Mouse (Mus musculus) neural tube, embryonic 12.5 days (tissue): ENCODE data around the gene Aff3. TPM values are rescaled to one million over a fixed set of nuclear protein-coding genes. Genes with fewer than 3 reads are reported as not detected.

ENCODE experiments used
- ATAC-seq: fragments of 200-750 bp; cut with Nextera tagmentation; 2 replicates; pipeline ENCODE4 v1.8.0; 2017; ENCODE audit warnings: low read depth, mild to moderate bottlenecking, moderate TSS enrichment, moderate library complexity; ENCODE audit not compliant: low FRiP score
- H3K27ac ChIP-seq: fragments of 300-500 bp; sonication (generic); 2 replicates; pipeline ENCODE4 v1.5.1; 2016
- H3K27me3 ChIP-seq: fragments of 300-500 bp; sonication (generic); replicated peaks from 2 replicates; pipeline ENCODE4 v1.6.1; 2016; ENCODE audit warnings: mild to moderate bottlenecking
- H3K36me3 ChIP-seq: fragments of 300-500 bp; sonication (generic); 2 replicates; pipeline ENCODE4 v1.6.1; 2016; ENCODE audit warnings: mild to moderate bottlenecking
- H3K4me1 ChIP-seq: fragments of 300-500 bp; sonication (generic); 2 replicates; pipeline ENCODE4 v1.6.1; 2016
- H3K4me2 ChIP-seq: fragments of 300-500 bp; sonication (generic); replicated peaks from 2 replicates; pipeline ENCODE4 v1.6.1; 2016; ENCODE audit warnings: mild to moderate bottlenecking
- H3K4me3 ChIP-seq: fragments of 300-500 bp; sonication (generic); 2 replicates; pipeline ENCODE4 v1.5.1; 2016
- H3K9ac ChIP-seq: fragments of 300-500 bp; sonication (generic); 2 replicates; pipeline ENCODE4 v1.6.1; 2016; ENCODE audit warnings: mild to moderate bottlenecking
- H3K9me3 ChIP-seq: fragments of 300-500 bp; sonication (generic); 2 replicates; pipeline ENCODE4 v1.6.1; 2016; ENCODE audit warnings: mild to moderate bottlenecking
- WGBS: fragments of 180-500 bp; shearing (Covaris S2); methylation state at CpG from one replicate; pipeline ENCODE4 v1.1.7; 2016; 5-methylcytosine and 5-hydroxymethylcytosine counted together
- polyA plus RNA-seq: library from polyadenylated mRNA; unstranded; fragments of >200 nt; fragmentation: Nextera tagmentation; extraction: Ambion mirVana; gene quantifications from 2 replicates; pipeline ENCODE4 v1.2.1, GENCODE M21; 2016

Aff3 gene
- polyA plus RNA-seq, 1 experiment from 2014 or later, result 37.7 TPM

DNA sequence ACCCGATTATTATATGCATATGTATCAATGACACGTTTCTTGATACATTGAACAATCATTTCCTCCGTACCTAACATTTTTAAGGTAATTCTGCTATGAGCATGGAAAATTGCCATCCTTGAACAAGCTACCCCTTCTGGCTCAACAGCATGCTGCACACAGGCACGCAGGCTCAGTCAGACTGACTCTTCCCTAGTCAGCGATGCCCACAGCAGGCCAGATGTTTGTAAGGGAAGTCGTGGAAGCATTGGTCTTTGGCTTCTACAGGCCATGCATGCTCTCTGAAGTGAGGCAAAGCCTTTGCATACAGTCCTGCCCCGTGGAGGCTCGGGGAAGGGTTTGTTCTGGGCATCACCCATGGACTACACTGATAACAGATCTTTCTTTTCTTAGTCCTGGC lies 354.3 kb downstream of the Aff3 start:
- no peaks in the 10 kb centered on the region for H3K4me1 ChIP-seq
- no peak overlapping the region for H3K4me2 ChIP-seq
- H3K4me3 ChIP-seq, result no peak overlapping the region
- no peak overlapping the region for H3K9ac ChIP-seq
- no peaks in the 10 kb centered on the region for H3K9me3 ChIP-seq
- WGBS, result 88% methylated on average over 8 of the region's 8 CpGs
- no peaks in the 10 kb centered on the region for H3K27me3 ChIP-seq
- no peaks in the 10 kb centered on the region for H3K36me3 ChIP-seq
- no peak overlapping the region for H3K27ac ChIP-seq
- no peak for ATAC-seq

DNA sequence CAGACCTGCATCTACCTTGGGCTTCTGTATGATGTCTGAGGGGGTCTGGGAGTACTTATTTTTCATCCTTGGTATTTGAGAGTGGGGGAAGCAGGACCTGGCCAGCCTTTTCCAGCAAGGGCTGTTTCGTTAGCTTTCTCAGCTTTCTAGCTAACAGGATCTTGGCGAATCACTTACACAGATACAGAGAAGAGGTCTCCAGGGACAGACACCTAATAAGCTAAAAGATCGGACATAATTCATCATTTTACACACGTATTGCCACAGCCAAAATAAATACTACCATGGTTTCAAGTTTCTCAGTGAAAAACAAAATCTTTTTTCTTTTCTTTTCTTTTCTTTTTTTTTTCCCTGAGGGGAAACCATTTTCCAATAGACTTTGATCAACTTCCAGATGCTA lies 354.7 kb downstream of the Aff3 start:
- no peaks in the 10 kb centered on the region for H3K27me3 ChIP-seq
- H3K4me2 ChIP-seq, result no peak overlapping the region
- 81% methylated on average over 4 of the region's 4 CpGs for WGBS
- ATAC-seq, result no peak
- H3K4me3 ChIP-seq, result no peak overlapping the region
- no peak overlapping the region for H3K27ac ChIP-seq
- no peaks in the 10 kb centered on the region for H3K4me1 ChIP-seq
- H3K9ac ChIP-seq, result no peak overlapping the region
- no peaks in the 10 kb centered on the region for H3K36me3 ChIP-seq
- H3K9me3 ChIP-seq, result no peaks in the 10 kb centered on the region

DNA sequence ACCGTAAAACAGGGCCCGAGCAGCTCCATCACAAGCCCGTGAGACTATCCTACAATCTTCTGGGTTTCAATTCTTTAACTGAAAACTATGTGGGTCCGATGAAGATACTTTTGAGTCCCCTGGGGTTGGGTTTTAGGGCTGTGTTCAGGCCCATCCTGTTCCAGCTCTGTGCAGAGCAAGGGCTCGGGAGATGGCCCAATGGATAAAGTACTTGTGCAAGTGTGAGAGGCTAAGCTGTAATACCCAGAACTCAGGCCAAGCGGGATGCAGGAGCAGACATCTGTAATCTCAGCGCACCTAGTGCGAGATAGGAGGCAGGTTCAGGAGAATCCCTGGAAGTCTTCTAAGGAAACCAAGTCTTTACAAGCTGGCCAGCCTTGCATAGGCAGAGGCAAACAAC lies 355.4 kb downstream of the Aff3 start:
- Histone ChIP-seq H3K4me2 (no peak overlapping the region), H3K4me3 (no peak overlapping the region), H3K27me3 (no peaks in the 10 kb centered on the region), H3K27ac (no peak overlapping the region), H3K4me1 (no peaks in the 10 kb centered on the region), H3K36me3 (no peaks in the 10 kb centered on the region), H3K9me3 (no peaks in the 10 kb centered on the region), H3K9ac (no peak overlapping the region)
- WGBS, result 95% methylated on average over 8 of the region's 8 CpGs
- no peak for ATAC-seq

DNA sequence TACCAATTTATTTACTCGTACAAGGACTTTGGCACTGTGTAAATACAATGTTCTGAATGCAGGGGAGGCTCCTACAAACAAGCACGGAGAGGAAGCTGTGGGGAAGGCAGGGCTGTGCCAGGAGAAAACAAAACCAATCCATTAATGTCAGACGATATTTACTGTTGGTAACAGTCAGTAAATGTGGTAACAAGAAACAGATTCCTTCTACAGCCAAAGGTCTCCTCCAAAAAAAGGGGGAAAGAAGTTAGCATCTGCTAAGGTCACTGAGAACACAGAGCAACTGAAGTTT lies 356.1 kb downstream of the Aff3 start:
- WGBS, result 54% methylated on average over 3 of the region's 3 CpGs
- H3K4me1 ChIP-seq, result no peaks in the 10 kb centered on the region
- no peak for ATAC-seq
- H3K36me3 ChIP-seq, result no peaks in the 10 kb centered on the region
- H3K9me3 ChIP-seq, result no peaks in the 10 kb centered on the region
- H3K4me2 ChIP-seq, result no peak overlapping the region
- no peak overlapping the region for H3K9ac ChIP-seq
- no peak overlapping the region for H3K4me3 ChIP-seq
- H3K27me3 ChIP-seq, result no peaks in the 10 kb centered on the region
- no peak overlapping the region for H3K27ac ChIP-seq

DNA sequence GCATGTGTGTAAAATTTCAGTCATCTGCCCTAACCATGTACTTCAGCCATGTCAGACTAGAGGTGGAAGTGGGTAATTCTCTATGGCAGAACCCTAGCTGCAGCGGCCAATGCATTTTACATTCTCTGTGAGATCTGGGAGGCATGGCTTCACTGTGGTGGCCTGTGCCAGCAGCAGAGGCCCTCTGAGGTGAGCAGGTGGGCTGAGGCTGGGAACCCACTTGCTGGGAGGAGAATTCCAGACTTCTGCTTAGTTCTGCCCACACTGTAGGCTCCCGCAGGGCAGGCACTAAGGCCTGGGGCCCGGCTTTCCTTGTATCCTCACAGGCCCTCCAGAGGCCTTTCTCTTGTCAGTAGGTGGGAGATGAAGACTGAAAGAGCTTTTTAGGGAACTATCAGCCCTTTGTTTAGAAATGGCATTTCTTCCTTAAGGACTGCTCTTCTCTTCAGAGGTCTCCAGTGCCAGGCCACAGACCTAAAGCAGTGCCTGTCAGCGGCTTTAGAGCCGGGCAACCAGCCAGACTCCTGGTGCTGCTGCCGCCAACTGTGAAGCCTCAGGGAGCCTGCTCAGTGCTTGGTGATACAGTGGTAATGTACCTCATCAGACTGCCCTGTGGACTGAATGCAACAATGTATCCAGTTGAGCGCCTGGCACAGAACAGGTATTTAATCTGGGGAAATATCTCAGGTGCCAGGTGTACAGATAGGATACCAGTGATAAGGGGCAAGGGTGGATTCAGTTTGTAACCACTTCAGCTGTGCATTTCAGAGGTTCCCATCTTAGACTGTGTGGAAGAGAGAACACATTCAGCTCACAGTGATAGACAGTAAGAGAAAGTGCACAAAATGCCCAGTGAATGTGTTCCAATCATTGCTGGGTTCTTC lies 356.7 kb downstream of the Aff3 start:
- Histone ChIP-seq H3K4me1 (no peaks in the 10 kb centered on the region), H3K9ac (no peak overlapping the region), H3K27ac (no peak overlapping the region), H3K4me2 (no peak overlapping the region), H3K9me3 (no peaks in the 10 kb centered on the region), H3K4me3 (no peak overlapping the region), H3K36me3 (no peaks in the 10 kb centered on the region), H3K27me3 (no peaks in the 10 kb centered on the region)
- WGBS, result 83% methylated on average over 7 of the region's 7 CpGs
- ATAC-seq, result no peak

DNA sequence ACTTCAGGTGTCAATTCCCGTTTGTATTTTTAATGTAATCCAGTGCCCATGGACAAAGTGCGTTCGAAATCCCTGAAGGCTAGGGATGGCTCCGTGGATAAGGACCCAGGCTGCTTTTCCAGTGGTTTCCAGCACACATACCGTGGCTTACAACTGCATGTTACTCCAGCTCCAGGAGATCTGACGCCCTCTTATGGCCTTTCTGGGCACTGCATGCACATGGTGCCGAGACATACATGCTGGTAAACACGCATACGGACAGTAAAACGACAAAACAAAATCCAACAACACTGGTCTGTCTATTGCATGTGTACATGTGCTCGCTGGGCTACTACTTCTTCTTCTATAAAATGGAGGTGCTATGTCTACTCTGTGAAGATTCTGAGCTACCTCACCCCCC lies 357.5 kb downstream of the Aff3 start:
- no peak for ATAC-seq
- 92% methylated on average over 11 of the region's 11 CpGs for WGBS

DNA sequence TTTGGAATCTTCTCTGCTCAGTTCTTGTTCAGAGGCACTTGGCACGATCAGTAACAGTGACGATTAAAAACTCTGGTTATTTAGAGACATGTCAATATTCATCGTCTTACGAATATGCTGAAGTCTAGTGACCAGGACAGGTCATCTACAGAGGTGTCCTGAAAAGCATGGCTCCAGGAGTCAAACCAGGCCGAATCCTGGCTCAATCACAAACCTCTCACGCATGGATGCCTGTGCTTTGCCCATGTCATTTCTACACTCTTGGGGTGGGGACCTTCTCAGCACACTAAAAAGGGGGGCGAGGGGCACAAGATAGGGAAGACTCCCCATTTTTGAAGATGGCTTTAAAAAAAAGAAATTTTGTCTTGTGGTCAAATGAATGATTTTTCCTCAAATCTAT lies 358.6 kb downstream of the Aff3 start:
- H3K36me3 ChIP-seq, result no peaks in the 10 kb centered on the region
- no peak for ATAC-seq
- no peaks in the 10 kb centered on the region for H3K27me3 ChIP-seq
- no peak overlapping the region for H3K27ac ChIP-seq
- H3K4me1 ChIP-seq, result no peaks in the 10 kb centered on the region
- 95% methylated on average over 7 of the region's 7 CpGs for WGBS
- H3K4me3 ChIP-seq, result no peak overlapping the region
- H3K9me3 ChIP-seq, result no peaks in the 10 kb centered on the region
- no peak overlapping the region for H3K9ac ChIP-seq
- no peak overlapping the region for H3K4me2 ChIP-seq

More for the DNA sequence above, 357.5 kb downstream of the Aff3 start:
- H3K4me2 ChIP-seq, result no peak overlapping the region
- H3K27me3 ChIP-seq, result no peaks in the 10 kb centered on the region
- H3K9me3 ChIP-seq, result no peaks in the 10 kb centered on the region
- H3K4me1 ChIP-seq, result no peaks in the 10 kb centered on the region
- H3K9ac ChIP-seq, result no peak overlapping the region
- no peak overlapping the region for H3K27ac ChIP-seq
- H3K36me3 ChIP-seq, result no peaks in the 10 kb centered on the region
- no peak overlapping the region for H3K4me3 ChIP-seq

DNA sequence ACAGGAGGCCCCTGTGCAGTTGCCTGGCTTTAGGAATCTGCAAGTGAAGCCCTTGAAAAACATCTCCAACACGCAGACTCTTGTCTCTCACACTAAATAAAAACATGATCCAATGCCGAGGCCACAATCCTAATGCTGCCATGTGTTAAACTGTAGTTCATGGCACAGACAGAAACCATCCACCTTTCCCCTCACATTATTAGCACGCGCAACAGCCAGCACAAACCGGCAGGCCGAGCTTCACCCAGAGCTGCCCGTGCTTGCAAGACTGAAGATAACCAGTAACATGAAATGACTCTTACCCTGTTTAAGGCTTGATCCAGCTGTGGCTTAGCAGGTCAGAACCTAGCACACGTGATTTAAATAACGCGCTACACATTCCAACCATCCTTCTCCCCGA lies 360.4 kb downstream of the Aff3 start:
- Histone ChIP-seq H3K4me1 (no peaks in the 10 kb centered on the region), H3K27ac (no peak overlapping the region), H3K36me3 (no peaks in the 10 kb centered on the region), H3K9ac (no peak overlapping the region), H3K4me2 (no peak overlapping the region), H3K4me3 (no peak overlapping the region), H3K9me3 (no peaks in the 10 kb centered on the region), H3K27me3 (no peaks in the 10 kb centered on the region)
- ATAC-seq, result no peak
- WGBS, result 93% methylated on average over 11 of the region's 11 CpGs

DNA sequence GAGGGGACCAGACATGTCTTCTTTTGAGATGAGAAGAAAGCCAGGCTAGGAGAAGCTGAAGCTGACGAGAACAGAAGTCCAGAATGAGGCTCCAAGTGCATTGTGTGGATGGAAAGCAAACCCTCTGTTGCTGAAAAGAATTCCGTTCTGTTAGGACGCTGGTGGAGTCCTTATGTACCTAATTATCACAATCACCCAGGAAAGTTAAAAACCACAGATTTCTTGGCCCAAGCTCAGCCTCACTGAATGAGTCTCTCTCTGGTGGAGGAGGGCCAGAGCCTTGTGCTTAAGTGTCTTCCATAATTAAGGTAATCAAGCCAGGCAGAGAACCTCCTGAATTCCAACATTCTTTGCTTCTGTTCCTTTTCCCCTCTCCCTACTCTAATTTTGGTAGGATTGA lies 366.5 kb downstream of the Aff3 start:
- WGBS, result 90% methylated on average over 3 of the region's 3 CpGs

DNA sequence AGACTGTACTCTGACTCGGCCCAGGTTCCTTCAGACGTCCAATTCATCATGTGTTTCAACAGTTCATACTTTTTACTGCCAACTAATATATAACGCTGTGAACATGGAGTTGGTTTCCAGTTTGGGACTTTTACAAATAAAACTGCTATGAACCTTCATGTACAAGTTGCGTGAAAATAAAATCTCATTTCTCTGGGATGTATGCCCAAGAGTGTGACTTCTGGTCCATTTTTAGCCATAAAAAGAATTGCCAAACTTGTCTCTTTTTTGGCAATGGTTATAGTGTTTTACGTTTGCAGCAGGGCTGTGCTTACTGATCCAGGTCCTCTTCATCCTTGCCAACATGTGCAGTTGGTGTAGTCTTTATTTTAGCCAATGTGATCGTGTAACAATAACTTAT lies 369.8 kb downstream of the Aff3 start:
- H3K9ac ChIP-seq, result no peak overlapping the region
- H3K4me3 ChIP-seq, result no peak overlapping the region
- H3K9me3 ChIP-seq, result no peaks in the 10 kb centered on the region
- no peak for ATAC-seq
- no peaks in the 10 kb centered on the region for H3K36me3 ChIP-seq
- H3K4me2 ChIP-seq, result no peak overlapping the region
- no peaks in the 10 kb centered on the region for H3K27me3 ChIP-seq
- WGBS, result 96% methylated on average over 6 of the region's 6 CpGs
- no peak overlapping the region for H3K27ac ChIP-seq
- 0 out of 2 replicates have a peak, but pooled peaks cover 2% of the 10 kb centered on the region for H3K4me1 ChIP-seq

More for the DNA sequence above, 366.5 kb downstream of the Aff3 start:
- Histone ChIP-seq H3K4me2 (no peak overlapping the region), H3K36me3 (no peaks in the 10 kb centered on the region), H3K4me1 (no peaks in the 10 kb centered on the region), H3K9me3 (no peaks in the 10 kb centered on the region), H3K9ac (no peak overlapping the region), H3K27me3 (no peaks in the 10 kb centered on the region), H3K4me3 (no peak overlapping the region), H3K27ac (no peak overlapping the region)
- no peak for ATAC-seq

DNA sequence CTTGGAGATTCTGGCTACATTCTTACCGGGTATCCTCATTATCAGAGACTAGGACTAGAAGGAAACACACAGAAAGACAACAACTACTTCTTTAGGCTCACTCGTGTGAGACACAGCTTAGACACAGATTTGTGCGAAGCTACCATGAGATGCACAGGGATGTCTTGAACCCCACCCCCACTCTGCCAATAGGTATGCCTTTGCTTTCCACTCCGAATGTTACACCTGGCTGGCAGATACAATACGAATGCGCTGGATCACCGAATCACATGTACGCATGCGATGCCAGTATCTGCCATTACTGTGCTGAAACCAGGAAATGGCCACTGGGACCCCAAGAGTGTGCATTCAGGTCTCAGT lies 370.4 kb downstream of the Aff3 start:
- 0 out of 2 replicates have a peak, but pooled peaks cover 2% of the 10 kb centered on the region for H3K4me1 ChIP-seq
- no peak for ATAC-seq
- H3K36me3 ChIP-seq, result no peaks in the 10 kb centered on the region
- no peaks in the 10 kb centered on the region for H3K9me3 ChIP-seq
- WGBS, result 95% methylated on average over 9 of the region's 9 CpGs
- H3K27ac ChIP-seq, result no peak overlapping the region
- H3K27me3 ChIP-seq, result no peaks in the 10 kb centered on the region
- H3K4me2 ChIP-seq, result no peak overlapping the region
- no peak overlapping the region for H3K9ac ChIP-seq
- no peak overlapping the region for H3K4me3 ChIP-seq

DNA sequence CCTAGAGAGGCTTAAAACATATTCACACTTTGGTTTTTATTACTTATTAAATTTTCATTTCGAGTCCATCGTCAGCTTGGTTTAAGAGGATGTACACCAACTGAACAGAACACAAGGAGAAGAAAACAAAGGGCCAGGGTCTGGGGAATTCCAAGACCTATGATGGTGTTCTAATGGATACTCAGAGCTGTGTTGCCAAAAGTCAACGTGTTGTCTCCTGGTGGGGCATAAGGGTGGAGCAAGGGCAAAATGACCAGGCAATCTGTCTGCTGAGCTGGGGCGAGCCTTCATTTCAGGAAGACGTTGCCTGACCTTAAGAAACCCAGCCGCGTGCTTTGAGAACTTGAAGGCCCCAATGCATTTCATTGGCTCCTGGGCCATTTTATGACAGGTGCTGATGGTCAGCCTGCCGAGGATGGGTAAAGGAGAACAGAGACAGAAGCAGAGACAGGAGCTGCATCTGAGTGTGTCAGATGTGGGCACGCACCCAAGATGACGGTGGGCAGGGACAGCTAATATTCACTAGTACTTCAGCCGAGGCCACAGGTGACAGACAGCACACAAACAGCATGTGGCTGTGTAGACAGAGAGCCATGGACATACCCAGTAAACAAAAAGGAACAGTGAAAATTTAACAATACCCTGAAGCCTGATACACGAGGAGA lies 371.0 kb downstream of the Aff3 start:
- ATAC-seq, result no peak
- no peak overlapping the region for H3K27ac ChIP-seq
- no peaks in the 10 kb centered on the region for H3K36me3 ChIP-seq
- 90% methylated on average over 12 of the region's 12 CpGs for WGBS
- H3K9me3 ChIP-seq, result no peaks in the 10 kb centered on the region
- H3K27me3 ChIP-seq, result no peaks in the 10 kb centered on the region
- H3K4me3 ChIP-seq, result no peak overlapping the region
- 0 out of 2 replicates have a peak, but pooled peaks cover 2% of the 10 kb centered on the region for H3K4me1 ChIP-seq
- no peak overlapping the region for H3K9ac ChIP-seq
- no peak overlapping the region for H3K4me2 ChIP-seq

DNA sequence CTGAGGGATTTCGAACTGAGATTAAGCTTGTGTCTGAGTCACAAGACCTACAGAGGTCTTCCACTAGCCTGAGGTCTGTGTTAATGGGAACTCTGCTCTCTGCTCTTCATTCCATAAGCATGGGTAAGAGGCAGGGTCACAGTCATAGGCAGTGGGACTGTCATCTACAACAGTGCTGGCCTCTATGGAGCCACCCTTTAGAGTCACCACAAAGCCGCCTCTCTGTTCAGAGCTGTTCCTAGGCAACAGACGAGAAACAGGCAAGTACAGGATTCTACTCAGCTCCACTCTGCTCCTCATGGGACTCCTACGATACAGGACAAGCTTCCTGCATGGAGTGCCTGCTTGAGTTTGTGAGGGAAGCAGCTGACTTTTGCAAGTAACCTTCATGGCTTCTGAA lies 371.9 kb downstream of the Aff3 start:
- Histone ChIP-seq H3K27me3 (no peaks in the 10 kb centered on the region), H3K36me3 (no peaks in the 10 kb centered on the region), H3K4me2 (no peak overlapping the region), H3K9me3 (no peaks in the 10 kb centered on the region), H3K4me3 (no peak overlapping the region), H3K9ac (no peak overlapping the region), H3K27ac (no peak overlapping the region), H3K4me1 (0 out of 2 replicates have a peak, but pooled peaks cover 2% of the 10 kb centered on the region)
- 60% methylated on average over 4 of the region's 4 CpGs for WGBS
- ATAC-seq, result 0 out of 2 replicates have a peak, but pooled peaks have one; percentile 33
